Mouse (Mus musculus) layer of hippocampus, adult 11-12 months (tissue): Measurements from ENCODE around the gene Zc3h12b.
A peak's percentile ranks its signal among the peaks of the same experiment; 100 is the strongest.
"Not testable (repeated sequence)": the region's sequence is repeated elsewhere in the genome, so short reads cannot be mapped to it uniquely, and the experiment has no call there.

Source experiments
- DNase-seq: peaks from one replicate; pipeline ENCODE4 v3.0.0; 2022; ENCODE audit warnings: low spot score

Gene Zc3h12b

DNA sequence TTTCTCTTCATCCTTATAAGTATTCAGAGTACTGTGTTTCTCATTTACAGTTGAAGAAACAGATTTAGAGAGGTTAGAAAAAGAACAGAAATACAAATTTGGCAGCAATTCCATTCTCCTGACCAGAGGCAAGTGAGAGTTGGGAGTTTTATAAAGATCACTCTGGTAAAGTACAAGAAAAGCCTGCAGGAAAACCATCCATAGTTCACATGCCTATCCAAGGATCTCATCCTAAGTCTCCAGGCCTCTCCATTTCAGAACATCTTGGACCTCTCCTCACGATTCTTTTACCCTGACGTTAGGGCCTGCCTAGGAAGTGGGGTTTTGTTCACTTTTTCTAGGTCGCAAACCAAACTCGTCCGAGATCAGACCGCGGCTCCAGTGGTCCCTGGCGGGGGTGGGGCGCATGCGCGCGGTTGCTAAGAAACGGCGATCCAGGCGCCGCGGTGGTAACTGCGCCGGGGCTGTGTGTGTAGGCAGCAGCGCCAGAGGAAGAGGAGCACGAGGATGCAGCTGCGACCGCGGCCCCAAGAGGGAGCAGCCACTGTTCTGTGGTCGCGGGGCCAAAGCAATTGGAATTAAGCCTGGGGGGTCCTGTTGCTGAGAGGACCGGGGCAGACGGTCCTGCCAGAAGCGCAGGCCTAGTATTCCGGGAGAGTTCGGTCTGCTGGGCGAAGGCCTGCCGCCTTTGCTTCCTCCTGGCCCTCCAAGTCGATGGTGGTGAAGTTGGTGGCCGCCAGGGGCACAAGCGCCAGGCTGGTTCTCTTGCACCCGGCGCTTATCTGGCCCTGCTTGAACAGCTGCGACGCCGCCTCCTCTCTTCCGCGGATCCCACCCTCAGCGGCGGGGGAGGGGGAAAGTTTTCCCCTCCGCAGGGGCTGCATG is at the start of gene Zc3h12b:
TSS of gene Zc3h12b (plus strand) at position 452 of the 885 bp plus-strand sequence.
- peak; percentile 76 for DNase-seq

DNA sequence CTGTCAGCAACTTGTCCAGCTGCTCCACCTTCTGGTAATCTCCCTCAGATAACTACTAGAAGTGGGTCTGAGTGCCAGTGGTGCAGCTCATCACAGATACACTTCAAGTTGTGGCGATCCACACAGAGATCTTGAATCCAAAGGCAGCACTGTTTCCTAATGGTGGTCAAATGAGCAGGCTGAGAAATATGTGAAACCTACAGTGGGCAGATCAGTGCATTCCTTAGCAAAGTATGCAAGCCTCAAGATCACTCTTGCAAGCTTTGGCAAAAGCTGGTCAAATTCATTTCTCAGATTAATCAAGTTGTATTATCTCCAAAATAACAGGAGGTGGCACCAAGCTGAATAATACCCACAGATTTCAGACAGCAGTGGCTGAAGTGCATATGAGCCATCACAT is 29.3 kb upstream of the Zc3h12b start:
- no peak for DNase-seq

DNA sequence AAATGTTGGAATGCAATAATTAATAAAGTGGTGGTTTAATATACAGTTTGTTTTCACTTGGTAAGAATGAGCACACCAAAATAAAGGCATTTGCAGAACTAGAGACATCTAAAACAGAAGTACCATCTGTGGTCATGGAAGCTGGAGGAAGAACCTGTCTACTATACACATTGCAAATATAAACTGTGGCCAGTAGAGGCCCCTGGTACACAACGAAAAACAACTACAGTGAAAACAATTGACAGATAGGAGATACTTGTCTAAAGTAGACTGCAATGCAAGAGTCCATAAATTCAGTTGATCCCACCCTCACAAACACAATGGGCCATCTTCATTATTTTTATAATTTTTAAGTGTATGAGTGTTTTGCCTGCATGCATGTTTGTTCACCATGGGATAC is 24.4 kb upstream of the Zc3h12b start:
- peak; percentile 9 for DNase-seq

DNA sequence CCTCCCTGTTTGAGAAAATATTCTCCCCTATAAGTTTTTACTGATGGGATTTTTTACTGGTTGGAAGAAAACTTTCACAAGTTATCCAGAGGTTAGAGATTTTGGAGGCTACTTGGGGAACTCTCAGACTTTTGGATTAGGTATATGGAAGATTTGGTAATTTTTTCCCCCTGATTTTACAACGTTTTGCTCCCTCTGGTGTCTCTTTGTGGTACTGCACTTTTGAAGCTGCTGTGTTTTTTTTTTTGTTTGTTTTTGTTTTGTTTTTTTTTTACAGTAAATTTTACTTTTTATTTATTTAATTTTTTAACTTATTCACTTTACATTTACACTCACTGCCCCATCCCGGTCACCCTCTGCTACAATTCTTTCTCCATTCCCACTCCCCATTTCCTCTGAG is 26.8 kb downstream of the Zc3h12b start:
- no peak for DNase-seq

DNA sequence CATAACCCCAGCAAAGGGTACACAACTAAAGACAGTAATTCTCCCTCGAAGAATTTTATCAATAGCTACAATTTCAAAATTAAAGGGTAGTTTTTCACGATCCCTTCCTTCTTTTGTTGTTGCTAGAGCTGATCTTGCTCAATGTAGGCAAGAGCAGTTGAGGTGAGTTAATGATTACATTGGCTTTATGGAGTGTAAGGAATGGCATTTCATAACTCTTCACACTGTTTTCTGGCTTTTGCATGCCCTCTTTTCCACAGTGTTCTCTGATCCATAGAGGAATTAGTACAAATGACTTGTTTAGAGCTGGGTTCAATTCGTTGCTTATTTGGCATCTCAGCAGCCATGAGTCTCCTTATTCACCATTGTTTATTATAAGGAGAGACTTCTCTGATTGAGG is 84.4 kb downstream of the Zc3h12b start:
- no peak for DNase-seq

DNA sequence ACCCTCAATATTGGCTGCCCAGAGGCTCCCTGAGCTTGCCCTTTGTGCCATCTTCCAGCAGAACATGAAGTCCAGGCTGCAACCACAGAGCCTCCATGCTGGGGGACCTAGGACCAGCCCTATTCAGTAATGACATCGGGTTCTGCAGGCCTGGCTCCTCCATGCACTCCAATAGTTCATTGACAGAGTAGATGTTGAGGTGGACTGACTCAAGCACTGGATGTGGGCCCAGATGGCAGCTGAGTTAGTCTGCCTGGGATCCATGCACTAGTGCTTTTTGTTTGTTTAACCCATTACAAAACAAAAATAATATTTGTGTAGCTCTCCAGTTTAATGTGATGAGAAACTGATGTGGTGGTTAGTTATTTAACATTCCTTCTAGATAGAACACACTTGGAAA is 90.3 kb downstream of the Zc3h12b start:
- DNase-seq: no peak

DNA sequence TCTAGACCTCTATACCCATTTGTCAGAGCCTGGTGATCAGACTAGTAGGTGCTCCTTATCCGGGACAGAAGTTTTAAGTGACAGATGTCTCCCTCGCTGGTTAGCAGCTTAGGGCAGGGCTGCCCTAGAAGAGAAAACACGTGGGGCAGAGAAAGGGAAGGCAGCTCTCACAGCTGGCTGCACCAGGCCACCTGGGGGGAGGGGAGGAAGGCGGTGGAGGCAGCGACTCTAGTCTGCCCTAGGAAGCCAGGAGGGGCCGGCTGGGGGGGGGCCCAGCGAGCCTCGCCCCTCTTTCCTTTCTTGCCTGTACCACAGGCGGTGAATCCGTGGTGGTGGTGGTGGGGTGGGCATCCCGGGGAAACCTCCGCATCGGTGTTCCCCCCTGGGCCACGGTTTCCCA is 141.3 kb downstream of the Zc3h12b start:
- no peak for DNase-seq

DNA sequence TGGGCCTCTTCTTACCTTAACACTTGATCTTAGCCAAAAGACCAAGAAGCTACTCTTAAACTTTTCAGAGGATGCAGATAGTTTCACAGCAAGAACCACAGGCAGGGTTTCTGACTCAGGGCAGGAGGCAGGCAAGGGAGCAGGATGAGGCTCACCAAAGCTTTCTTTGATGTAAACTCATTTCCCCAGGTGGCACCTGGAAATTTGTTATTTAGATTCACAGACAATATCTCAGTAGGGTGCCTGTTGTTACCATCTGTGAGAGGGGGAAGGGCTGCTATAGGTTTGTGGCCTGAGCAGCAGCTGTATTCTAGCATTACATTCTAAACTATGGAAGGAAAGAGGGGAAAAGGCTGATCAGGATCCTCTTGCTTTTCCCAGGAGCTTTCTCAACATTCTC is 169.6 kb downstream of the Zc3h12b start:
- DNase-seq: no peak

DNA sequence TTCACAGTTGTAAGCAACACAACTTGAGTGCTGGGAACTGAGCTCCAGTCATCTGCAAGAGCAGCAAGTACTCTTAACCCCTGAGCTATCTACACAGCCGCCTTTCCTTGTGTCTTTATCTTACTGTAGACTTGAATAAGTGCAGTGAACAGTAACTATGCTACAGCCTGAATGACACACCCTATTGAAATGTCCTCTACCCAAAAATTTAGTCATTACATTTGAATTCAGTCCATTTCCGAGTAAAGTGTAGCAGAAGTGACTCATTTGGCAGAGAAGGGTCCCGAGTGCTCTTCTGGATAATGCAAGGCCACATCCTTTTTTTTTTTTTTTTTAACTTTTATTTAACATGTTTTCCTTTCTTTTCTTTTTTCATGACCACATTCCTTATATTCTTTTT is 191.2 kb downstream of the Zc3h12b start:
- DNase-seq: no peak

DNA sequence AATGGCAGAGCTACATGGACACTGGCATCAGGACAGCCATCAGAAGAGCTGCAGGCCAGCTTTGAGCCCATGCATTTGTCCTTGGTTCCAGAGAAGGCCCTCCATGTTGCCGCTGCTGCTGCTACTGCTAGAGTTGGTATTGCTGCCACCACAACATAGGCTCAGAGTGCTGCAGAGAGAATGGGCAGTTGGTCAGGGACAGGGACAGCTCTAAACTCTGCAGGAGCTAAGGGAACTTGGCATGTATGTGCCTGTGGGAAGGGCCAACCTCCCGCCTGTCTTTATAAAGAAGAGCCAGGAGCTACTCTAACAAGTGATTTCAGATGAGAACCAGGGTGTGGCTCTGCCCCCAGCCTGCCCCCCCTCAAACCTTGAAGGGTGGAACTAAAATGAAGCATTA is 224.0 kb downstream of the Zc3h12b start:
- DNase-seq: no peak

DNA sequence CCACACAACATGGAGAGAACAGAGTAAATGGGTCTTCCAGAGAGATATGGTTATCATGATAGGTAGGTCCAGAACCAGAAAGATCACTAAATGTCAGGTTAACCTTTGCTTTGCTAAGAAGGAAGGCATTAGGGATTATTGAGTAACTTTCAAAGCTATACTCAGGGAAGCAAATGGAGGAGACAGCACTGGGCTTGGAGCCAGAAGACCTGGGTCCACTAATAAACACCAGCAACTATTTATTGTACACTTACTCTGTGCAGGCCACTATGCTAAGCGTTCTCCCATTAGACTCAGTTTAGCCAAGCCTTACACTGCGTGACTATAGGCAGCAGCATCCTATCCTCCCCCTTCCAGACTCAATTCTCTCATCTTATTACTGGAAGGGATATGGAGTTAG is 234.0 kb downstream of the Zc3h12b start:
- DNase-seq: no peak

DNA sequence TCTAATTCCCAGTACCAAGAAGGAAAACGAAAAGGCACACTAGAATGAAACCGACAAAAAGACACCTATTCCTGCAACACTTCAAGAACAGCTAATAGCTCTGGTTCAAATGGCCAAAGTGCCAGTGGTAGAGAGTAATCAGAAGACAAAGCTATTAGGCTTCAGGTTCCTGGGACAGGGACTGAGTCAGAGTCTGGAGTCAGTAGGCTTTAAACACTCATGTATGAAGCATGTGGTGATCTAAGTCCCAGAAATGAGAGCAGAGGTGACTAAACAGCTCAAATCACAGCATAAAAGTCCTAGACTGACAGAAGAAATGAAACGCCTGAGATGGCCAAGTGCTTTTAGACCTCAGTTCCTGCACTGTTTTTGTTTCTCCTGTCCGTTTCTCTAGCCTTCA is 236.7 kb downstream of the Zc3h12b start:
- DNase-seq: no peak

DNA sequence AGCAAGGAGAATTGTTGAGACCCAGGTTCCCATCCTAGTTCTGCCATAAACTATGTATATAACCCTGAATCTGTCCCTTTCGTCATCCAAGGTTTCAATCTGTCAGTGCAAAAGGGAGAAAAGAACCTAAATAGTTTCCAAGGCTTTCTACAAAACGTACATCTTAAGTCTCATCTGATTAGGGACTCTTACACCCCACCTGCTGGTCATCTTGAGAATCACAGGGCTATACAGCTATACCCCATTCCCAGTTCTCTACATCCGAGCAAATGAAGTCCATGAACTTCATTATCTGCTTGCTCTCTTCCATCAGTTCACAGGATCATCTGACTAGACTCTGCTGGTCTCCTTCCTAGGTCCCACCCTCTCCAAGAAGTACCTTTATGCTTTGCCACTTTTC is 239.3 kb downstream of the Zc3h12b start:
- DNase-seq: peak; percentile 54

DNA sequence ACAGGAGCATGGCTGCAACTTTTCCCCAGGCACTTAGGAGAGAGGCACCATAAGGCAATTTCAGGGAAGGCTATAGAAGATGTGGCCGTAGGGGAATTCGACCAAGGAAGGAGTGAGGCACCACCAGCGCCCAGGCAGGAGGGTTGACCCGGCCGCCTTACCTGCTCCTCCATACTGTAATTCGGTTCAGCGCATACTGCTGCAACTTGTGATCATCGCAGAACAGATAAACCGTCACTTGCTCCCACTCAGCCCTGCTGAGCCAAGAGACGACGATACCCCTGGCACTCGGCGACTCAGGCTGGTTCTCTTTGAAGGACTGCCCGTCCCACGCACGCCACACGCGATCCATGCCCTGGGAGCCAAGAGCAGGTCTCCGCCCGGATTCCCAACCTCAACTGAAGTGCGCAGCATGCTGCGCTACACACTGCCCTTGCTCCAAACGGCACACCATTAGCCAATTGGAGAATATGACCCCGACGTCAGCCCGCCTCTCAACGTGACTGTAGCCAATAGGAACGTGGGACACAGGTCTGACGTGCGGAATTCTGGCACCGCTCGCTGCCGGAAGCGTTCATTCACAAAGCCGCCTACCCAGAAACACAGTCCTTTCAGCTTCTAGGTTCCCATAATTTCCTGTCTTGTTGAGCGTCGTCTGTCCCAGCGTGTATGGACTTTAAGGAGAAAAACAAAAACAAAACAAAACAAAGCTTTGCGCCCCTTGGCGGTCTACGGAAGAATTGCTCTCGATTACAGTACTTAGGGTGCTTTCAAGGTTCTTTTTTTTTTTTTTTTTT is 245.2 kb downstream of the Zc3h12b start, which contains the start of gene Las1l:
TSS of gene Las1l (minus strand) at position 466 of the 797 bp plus-strand sequence.
- peak; percentile 92 for DNase-seq

DNA sequence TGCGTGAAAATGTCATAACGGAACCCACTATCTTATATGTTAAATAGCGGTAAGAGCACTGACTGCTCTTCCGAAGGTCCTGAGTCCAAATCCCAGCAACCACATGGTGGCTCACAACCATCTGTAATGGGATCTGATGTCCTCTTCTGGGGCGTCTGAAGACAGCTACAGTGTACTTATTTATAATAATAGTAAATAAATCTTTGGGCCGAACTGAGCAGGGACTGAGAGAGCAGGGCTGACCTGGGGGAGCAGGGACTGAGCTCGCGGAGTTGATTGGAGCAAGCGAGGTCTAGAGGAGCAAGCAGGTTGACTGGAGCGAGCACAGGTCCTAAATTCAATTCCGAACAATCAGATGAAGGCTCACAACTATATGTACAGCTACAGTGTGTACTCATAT is 246.0 kb downstream of the Zc3h12b start:
- not testable (repeated sequence) for DNase-seq

DNA sequence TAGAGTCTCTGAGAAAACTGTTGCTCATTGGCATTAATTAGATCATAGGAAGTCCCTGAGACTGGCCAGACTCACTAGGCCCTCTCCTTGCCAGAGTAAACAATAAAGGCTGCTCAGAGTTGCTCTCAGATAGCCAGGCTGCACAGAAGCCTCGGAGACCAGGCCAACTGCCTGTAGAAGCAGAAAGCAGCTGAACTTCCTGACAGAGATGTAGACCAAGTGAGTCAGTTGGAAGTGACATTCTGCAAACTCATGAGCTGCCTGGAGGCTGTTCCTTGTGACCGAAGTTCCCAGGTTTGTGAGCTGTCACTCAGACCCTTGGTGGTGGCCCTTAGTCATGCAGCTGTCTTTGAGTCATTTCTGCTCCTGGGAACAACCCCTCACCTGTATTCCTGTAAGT is 251.9 kb downstream of the Zc3h12b start:
- no peak for DNase-seq

DNA sequence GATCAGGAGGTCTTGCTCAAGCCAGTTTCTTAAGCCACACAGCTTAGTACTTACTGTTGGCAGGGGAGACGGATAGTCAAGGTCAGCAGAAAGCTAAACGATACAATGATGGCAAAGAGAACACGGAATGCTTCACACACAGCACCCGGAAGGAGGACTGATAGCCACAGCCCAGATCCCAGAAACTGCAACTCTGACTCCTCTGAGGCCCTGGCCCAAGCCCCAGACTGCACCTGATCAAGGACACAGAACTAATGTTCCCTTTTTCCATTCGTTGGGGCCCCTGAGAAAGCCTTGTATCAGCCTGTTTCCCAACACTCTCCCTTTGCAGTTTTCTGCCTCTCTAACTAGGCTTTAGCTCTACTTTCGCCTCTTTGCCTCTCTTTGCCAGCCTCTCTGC is 253.6 kb downstream of the Zc3h12b start:
- DNase-seq: no peak

DNA sequence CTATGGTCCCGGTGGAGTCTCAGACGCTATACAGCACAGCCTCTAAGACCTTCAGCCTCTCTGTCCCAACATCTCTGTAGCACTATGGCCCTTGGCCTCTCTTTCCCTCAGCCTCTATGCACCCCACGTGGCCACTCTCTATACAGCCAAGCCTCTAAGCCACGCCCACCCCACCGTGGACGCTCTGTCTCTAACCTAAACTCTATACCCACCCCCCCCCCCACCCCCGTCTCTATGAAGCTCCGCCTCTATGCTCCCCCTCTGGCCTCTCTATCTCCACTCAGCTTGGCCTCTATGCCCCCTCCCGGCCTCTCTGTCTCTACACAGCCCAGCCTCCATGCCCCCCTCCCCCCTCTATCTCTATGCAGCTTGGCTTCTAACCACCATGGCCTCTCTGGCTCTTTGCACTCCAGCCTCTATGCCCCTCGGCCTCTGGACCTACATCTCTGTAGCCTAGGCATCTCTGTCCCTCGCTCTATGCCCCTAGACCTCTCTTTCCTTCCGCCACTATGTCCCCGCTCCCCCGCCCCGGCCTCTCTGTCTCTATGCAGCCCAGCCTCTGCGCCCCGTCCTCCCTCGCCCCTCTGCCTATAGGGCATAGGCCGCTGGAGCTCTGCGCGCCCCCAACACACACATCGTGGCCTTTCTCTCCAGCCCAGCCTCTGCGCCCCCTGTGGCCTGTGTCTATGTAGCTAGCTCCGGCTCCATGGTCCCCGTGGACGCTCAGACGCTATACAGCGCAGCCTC is 256.5 kb downstream of the Zc3h12b start:
- DNase-seq: peak; percentile 65

DNA sequence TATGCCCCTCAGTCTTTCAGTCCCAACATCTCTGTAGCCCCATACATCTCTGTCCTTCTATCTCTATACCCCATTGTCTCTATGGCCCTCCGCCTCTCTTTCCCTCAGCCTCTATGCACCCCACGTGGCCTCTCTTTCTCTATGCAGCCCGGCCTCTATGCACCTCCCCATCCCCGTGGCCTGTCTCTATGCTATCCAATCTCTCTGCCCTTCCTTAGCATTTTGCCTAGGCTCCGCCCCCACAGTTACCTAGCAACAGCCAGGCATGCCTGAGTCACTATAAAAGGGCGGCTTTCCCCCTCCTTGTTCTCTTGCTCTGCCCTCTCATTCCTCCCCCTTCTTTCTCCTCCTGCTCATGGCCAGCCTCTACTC is 257.1 kb downstream of the Zc3h12b start:
- DNase-seq: peak; percentile 79

DNA sequence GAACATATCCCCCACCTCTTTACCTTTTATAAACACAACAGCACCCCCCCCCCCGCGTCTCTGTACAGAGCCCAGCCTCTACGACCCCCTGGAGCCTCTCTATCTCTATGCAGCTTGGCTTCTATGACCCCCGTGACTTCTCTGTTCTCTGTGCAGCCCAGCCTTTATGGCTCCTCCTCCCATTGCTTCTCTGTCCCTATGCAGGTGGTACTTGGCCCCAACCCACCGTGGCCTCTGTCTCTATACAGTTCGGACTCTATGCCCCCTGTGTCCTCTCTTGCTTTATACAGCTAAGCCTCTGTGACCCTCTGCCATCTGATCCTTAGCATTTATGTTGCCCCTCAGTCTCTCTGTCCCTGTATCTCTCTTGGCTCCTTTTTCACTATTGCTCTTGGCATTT is 257.6 kb downstream of the Zc3h12b start:
- DNase-seq: no peak

DNA sequence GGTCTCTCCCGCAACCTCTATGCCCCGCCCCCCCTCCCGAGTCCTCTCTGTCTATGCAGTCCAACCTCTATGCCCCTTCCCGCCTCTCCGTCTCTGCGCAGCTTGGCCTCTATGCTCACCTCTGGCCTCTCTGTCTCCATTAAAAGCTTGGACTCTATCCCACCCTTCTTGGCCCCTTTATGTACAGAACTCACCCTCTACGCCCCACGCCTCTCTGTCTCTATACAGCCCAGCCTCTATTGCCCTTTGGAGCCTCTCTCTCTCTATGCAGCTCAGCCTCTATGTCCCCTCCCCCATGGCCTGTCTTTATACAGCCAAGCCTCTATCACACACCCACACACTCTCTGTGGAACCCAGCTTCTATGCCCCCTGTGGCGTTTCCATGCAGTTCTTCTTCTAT is 258.5 kb downstream of the Zc3h12b start:
- DNase-seq: no peak
